Comparison of ENCODE assay signal across 15 mouse cellular contexts in the genomic region with DNA sequence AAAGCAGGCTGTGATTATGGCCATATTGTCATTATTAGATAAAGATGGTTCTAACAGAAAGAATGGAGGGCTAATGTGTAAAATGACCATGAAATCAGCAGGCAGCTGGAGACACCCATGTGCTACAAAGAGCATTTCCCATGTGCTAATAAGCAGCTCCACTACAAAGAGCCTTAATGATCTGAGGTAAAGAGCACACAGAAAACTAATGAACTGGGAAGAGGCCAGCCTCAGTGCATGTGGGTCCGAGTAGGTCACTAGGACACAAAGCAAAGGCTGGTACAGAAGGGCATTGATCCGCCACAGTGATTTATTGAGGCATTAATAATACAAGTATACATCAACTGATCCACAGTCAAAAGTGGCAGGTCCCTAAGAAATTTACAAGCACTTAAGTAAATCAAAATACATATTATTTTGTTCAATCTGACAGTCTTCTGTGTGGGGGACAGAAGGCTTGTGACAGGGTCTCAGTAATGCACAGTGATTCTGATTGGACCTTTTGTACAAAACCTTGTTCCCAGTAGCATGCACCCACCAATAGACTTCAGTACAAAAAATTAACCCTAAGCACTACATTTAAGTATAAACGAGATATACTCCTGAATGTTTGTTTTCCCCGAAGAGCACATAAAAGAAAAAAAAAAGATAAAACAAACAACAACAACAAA.
A peak's percentile ranks its signal among the peaks of the same experiment; 100 is the strongest.
DNase-seq lines count a peak whose midpoint lies in the region; ATAC-seq and TF ChIP-seq lines count a peak whose summit lies in the region.
"Had no signal": no experiment of that assay in that cellular context is flagged by ENCODE, and none has a peak within 500 bp of the region (broad histone marks: within the 10 kb centered on the region; RNA-seq: fewer than 3 reads in every experiment).

No protein-coding gene starts in this region.

- WGBS in embryonic facial prominence, embryonic 14.5 days = 79% methylated on average over 4 of the region's 4 CpGs
- 55% methylated on average over 4 of the region's 4 CpGs for WGBS in hindbrain, embryonic 11.5 days
- 52% methylated on average over 4 of the region's 4 CpGs for WGBS in midbrain, embryonic 15.5 days

- H3K27me3 ChIP-seq in embryonic facial prominence, embryonic 14.5 days (replicated peaks; ENCODE audit: control insufficient read depth, insufficient read depth, low read length) = no peaks in the 10 kb centered on the region
- H3K27me3 ChIP-seq in hindbrain, embryonic 11.5 days (ENCODE audit: control insufficient read depth, insufficient read depth, low read length) = peaks cover 27% of the 10 kb centered on the region
- no peaks in the 10 kb centered on the region for H3K27me3 ChIP-seq in midbrain, embryonic 15.5 days (replicated peaks)
- H3K27me3 ChIP-seq: heart, embryonic 13.5 days; lung, embryonic 15.5 days had no signal

- no peaks in the 10 kb centered on the region for H3K36me3 ChIP-seq in embryonic facial prominence, embryonic 14.5 days (ENCODE audit: control insufficient read depth, insufficient read depth, low read length)
- H3K36me3 ChIP-seq in hindbrain, embryonic 11.5 days (ENCODE audit: control insufficient read depth, insufficient read depth, low read length) = no peaks in the 10 kb centered on the region
- H3K36me3 ChIP-seq in midbrain, embryonic 15.5 days (replicated peaks) = no peaks in the 10 kb centered on the region
- H3K36me3 ChIP-seq: heart, embryonic 13.5 days; lung, embryonic 15.5 days had no signal

- no peak overlapping the region for H3K4me3 ChIP-seq in embryonic facial prominence, embryonic 14.5 days (ENCODE audit: low read depth, low read length)
- H3K4me3 ChIP-seq in hindbrain, embryonic 11.5 days (ENCODE audit: low read depth, low read length) = no peak overlapping the region
- no peak overlapping the region for H3K4me3 ChIP-seq in midbrain, embryonic 15.5 days
- no peak overlapping the region for H3K4me3 ChIP-seq in left cerebral cortex, adult 2 months
- no peak overlapping the region for H3K4me3 ChIP-seq in gastrocnemius, adult 2 months
- H3K4me3 ChIP-seq: heart, embryonic 13.5 days; layer of hippocampus, adult 2 months; lung, embryonic 15.5 days had no signal

- no peak overlapping the region for H3K4me2 ChIP-seq in embryonic facial prominence, embryonic 14.5 days (ENCODE audit: low read depth, low read length)
- no peak overlapping the region for H3K4me2 ChIP-seq in hindbrain, embryonic 11.5 days (replicated peaks; ENCODE audit: low read depth, low read length)
- no peak overlapping the region for H3K4me2 ChIP-seq in midbrain, embryonic 15.5 days
- H3K4me2 ChIP-seq: heart, embryonic 13.5 days; lung, embryonic 15.5 days had no signal

- peak; percentile 79; the same call in 1 of the 2 replicates for ATAC-seq in embryonic facial prominence, embryonic 14.5 days (ENCODE audit: low read depth)
- peak; percentile 93 for ATAC-seq in hindbrain, embryonic 11.5 days (ENCODE audit: low FRiP score)
- ATAC-seq in midbrain, embryonic 15.5 days (replicated peaks) = peak; percentile 34; the same call in 1 of the 2 replicates
- ATAC-seq: activated CD4-positive, CD25-positive, alpha-beta regulatory T cell, adult 4 months had no signal

- no peak overlapping the region for H3K9ac ChIP-seq in embryonic facial prominence, embryonic 14.5 days (ENCODE audit: low read depth, low read length)
- H3K9ac ChIP-seq in hindbrain, embryonic 11.5 days (ENCODE audit: low read depth, low read length) = no peak overlapping the region
- no peak overlapping the region for H3K9ac ChIP-seq in midbrain, embryonic 15.5 days
- H3K9ac ChIP-seq: heart, embryonic 13.5 days; lung, embryonic 15.5 days had no signal

- H3K4me1 ChIP-seq in embryonic facial prominence, embryonic 14.5 days (ENCODE audit: control insufficient read depth, insufficient read depth, low read length) = no peaks in the 10 kb centered on the region
- no peaks in the 10 kb centered on the region for H3K4me1 ChIP-seq in hindbrain, embryonic 11.5 days (replicated peaks; ENCODE audit: control insufficient read depth, insufficient read depth, low read length)
- H3K4me1 ChIP-seq in midbrain, embryonic 15.5 days = no peaks in the 10 kb centered on the region
- H3K4me1 ChIP-seq: heart, embryonic 13.5 days; lung, embryonic 15.5 days had no signal

- DNase-seq in embryo, embryonic 10.5 days (ENCODE audit: low spot score) = peak; percentile 52
- peak; percentile 44 for DNase-seq in embryonic facial prominence, embryonic 14.5 days (ENCODE audit: low spot score)
- peak; percentile 30 for DNase-seq in hindbrain, embryonic 11.5 days (ENCODE audit: low spot score)
- no peak for DNase-seq in left cerebral cortex, adult 2 months (ENCODE audit: extremely low spot score in 1 of 2, low spot score in 2 of 2)
- DNase-seq in adrenal gland, adult 8-10 months = no peak
- no peak for DNase-seq in gastrocnemius, adult 2 months
- no peak for DNase-seq in urinary bladder, postnatal 36 days (ENCODE audit: low spot score in 2 of 2)
- DNase-seq: cerebellum, adult 18-20 months; gastrocnemius, postnatal 36 days; liver had no signal

- no peak overlapping the region for H3K27ac ChIP-seq in embryonic facial prominence, embryonic 14.5 days (replicated peaks; ENCODE audit: low read depth, low read length)
- no peak overlapping the region for H3K27ac ChIP-seq in hindbrain, embryonic 11.5 days (ENCODE audit: low read depth, low read length)
- no peak overlapping the region; the same call in 1 of the 2 replicates for H3K27ac ChIP-seq in midbrain, embryonic 15.5 days
- no peak overlapping the region for H3K27ac ChIP-seq in left cerebral cortex, adult 2 months
- H3K27ac ChIP-seq in gastrocnemius, adult 2 months = no peak overlapping the region
- H3K27ac ChIP-seq: heart, embryonic 13.5 days; layer of hippocampus, adult 2 months; lung, embryonic 15.5 days had no signal

- no peak for TF ChIP-seq CTCF in left cerebral cortex, adult 2 months (IDR thresholded peaks at IDR 0.05)
- TF ChIP-seq CTCF in gastrocnemius, adult 2 months (IDR thresholded peaks at IDR 0.05) = no peak

- no peaks in the 10 kb centered on the region for H3K9me3 ChIP-seq in embryonic facial prominence, embryonic 14.5 days (ENCODE audit: control insufficient read depth, low read length)
- H3K9me3 ChIP-seq in hindbrain, embryonic 11.5 days (ENCODE audit: control insufficient read depth, low read length) = no peaks in the 10 kb centered on the region
- H3K9me3 ChIP-seq in midbrain, embryonic 15.5 days = no peaks in the 10 kb centered on the region
- H3K9me3 ChIP-seq: heart, embryonic 13.5 days; lung, embryonic 15.5 days had no signal

- intact Hi-C loops in left cerebral cortex, adult 2 months (cut with DNase I) = no loop called here
- intact Hi-C loops in gastrocnemius, adult 2 months (cut with DNase I) = loop anchor here (10.0 kb wide), 1 partner anchor 321 kb away; a partner anchor contains a TSS

Comparison
In these comparisons a context has a peak if more than half of its experiments do, and no peak if none do; other contexts are left out.
1. DNase-seq: peak in embryo, embryonic 10.5 days (single experiment), embryonic facial prominence, embryonic 14.5 days (single experiment) and hindbrain, embryonic 11.5 days (single experiment); none in left cerebral cortex, adult 2 months (0 of 2), adrenal gland, adult 8-10 months (single experiment), gastrocnemius, adult 2 months (single experiment) and urinary bladder, postnatal 36 days (0 of 2).
2. ATAC-seq: peak in every context shown above with its lines; median percentile 93 in hindbrain, embryonic 11.5 days; 79 in embryonic facial prominence, embryonic 14.5 days; 34 in midbrain, embryonic 15.5 days.